Mouse (Mus musculus) ovary, postnatal 10 days (tissue): ENCODE measurements around the gene Ciz1.

Source experiments
- DNase-seq: peaks from one replicate; pipeline ENCODE4 v3.0.0; 2022; ENCODE audit warnings: low spot score

Ciz1 gene

DNA sequence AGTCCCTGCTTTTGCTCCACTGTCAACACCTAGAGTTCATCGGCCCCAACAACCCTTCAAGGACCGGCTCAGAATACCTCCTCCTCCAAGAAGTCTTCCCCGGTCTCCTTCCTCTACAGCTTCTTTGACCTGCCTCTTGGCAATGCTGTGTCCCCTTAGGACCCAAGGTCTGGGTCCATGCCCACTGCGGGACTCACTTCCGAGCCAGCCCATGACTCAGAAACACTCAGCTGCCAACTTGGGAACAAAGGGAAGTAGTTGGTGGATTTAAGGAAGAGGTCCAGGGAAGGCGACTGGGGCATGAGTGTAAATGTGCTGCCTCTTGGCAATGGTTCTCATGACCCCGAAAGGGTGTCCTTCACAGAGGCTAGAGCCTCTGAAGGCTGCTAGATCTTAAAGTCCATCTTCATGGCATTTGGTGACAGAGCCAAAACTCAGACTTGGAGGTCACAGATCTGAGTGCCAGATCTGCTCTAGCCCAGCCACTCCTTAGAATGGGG is 27.9 kb downstream of the Ciz1 start:
- no peak for DNase-seq

DNA sequence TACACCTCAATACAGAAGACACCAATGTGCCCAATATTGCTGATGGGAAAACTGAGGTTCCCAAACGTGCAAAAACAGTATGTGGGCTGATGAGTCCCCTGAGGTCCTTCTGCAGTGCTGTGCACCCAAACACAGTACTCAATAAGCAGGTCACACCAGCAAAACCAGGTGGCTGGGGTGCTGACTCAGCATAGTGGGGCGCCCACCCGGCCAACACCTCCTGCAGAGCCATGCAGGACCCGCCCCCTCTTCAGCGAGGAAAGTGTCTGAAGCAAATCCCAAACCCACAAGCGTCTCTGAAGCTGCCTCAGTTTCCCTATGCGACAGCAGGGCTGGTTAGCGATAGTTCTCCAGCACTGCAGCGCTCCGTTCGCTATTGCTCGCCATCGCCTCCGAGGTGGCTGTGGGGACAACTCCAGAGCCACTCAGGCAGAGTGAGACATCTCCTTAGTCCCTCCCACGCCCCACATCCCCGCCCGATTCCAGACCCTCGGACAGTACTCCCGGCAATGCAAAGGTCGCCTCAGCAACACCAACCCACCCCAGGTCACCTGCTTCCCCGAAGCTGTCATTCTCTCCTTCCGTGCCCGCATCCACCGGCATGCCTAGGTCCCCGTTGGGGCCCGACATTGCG is 29.1 kb downstream of the Ciz1 start:
- peak; percentile 19 for DNase-seq

DNA sequence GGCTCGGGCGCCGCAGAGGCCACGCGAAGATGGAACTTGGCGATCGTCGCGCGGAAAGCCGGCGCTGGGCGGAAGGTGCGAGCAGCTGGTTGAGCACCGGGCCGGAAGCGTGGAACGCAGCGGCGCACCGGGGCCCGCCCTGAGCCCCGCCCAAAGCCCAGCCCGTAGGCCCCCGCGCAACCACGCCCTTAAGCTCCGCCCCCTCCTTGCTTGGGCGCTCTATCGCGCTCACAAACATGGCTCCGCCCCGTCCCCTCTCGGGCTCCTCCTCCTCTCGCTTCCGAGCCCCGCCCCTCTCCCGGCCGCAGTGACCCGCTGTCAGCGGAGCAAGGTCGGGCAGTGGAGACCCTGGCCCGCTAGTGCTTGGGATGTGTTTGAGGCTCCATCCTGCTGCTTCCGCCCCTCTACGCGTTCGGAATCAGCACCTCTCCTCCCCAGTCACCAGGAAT is 29.7 kb downstream of the Ciz1 start, which contains the start of gene 1110008P14Rik:
Gene 1110008P14Rik, minus strand, starts transcription at position 164 of the 449 bp plus-strand sequence.
- peak; percentile 66 for DNase-seq

DNA sequence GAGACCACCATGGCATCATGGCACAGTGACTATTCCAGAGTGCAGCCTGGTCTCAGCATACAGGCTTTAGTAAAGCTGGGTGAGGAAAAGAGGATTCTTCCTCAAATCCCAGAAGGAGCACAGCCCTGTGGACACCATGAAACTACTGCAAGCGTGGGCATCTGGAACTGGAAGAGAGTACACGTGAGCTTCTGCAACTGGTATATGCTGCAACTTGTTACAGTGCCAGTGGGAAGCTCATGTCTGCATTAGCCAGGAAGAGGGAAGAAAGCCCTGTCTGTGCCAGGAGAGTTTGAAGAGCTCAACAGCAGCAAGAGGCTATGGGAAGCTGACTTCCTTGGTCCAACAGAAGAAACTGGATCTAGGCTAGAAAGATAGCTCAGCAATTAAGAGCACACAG is 30.6 kb downstream of the Ciz1 start:
- DNase-seq, result no peak

DNA sequence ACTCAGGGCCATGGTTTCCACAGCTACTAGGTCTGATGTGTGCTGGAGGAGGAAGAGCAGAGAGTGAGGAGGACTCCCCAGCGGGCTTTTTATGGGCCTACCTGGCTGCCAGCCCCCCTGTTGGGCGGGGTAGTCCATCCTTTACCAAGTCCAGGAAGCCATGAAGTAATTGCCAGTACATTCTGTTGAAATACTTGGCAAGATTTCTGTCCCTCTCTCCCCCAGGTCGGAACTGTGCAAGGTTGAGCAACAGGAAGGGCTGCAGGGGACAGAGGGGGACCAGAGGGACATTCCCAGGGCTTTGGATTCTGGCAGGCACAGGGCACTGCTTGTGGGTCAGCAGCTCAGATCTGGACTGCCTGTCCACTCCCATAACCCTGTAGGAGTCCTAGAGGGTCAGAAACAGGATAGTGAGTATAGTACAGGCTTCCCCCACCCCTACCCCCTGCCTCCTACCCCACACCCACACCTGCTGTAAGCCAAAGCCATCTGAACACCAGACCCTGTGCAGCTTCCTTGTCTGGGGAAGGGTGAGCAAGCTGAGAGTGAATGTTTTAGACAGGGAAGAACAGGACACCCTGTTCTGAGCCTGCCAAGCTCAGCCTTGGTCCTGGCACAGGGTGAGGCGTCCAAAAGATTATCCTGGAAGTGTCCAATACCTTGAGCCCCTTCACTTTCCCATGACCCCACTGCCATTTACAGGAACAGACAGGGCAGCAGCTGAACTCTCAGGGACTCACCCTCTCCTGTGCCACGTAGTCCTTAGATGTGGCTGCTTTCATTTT is 35.8 kb downstream of the Ciz1 start, which contains the start of gene Lcn2:
Gene Lcn2, minus strand, starts transcription at position 547 of the 785 bp plus-strand sequence.
- no peak for DNase-seq

DNA sequence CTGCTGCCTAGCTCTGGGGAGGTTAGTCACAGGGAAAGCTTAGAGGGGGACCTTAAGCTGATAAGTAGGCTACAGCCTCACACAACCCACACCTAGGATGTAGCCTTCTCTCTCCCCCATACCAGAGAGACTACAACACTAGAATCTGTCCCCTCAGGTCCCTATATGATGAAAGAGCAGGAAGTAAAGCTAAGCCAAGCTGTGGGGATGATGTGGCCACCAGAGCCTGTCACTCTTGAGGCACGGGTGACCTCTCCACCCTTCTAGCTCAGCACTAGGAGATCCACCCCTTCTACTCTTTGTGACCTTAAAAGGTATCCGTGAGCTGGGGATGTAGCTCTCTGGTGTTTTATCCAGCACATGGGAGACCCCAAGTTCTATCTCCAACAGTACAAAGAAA is 37.0 kb downstream of the Ciz1 start:
- no peak for DNase-seq

DNA sequence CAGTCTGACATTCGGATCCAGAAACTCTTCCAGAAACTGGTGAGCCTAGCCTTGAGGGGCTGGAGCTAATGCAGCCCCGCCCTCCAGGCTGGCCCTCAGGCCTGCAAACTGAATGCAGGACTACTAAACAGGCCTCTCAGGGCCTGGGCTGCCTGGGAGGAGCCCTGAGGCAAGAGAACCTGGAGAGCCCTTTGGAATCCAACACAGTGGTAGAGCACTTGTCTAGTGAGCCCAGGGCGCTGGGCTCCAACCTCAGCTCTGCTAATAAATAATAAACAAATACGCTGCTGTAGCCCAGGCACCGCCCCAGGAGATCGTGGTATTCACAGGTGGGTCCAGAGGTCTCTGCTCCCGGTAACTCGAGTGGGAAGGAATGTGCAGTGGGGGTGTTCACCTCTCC is 38.7 kb downstream of the Ciz1 start:
- no peak for DNase-seq

DNA sequence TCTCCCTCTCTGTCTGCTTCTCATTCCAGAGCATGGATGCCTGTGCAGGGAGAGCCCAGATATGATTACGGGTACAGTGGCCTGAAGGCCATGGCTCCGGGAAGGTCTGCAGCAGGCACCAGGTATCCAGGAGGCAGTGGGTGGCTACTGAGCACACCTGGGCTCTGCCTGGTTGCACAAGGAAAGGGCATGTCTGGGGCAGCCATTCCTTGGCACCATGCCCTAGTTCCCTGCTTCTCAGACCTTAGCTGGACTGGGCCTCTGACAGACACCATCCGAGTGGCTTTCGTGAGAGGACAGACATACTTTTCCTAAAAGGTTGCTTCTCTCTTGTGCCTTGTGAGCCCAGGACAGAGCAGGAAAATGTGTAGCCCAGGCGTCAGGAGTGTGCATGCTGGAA is 39.9 kb downstream of the Ciz1 start:
- DNase-seq, result no peak

DNA sequence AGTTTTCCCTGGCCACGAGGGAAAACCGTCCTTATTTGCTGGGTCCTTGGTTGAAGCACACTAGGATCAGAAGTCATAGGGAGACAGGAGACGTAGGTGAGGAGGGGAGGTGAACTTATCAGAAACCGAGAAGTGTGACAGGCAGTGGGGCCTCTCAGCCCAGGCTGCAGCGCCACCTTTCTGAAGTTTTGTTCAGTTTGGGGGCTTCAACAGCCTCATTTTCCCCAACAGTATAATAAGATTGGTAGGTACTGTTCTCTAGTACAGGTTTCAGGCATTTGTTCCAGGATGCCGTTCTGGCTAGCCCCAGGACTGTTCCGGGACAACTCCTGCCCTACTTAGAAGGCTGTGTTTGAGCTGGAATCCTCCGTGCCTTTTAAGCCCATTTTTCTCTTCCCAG is 42.8 kb downstream of the Ciz1 start:
- DNase-seq, result no peak

DNA sequence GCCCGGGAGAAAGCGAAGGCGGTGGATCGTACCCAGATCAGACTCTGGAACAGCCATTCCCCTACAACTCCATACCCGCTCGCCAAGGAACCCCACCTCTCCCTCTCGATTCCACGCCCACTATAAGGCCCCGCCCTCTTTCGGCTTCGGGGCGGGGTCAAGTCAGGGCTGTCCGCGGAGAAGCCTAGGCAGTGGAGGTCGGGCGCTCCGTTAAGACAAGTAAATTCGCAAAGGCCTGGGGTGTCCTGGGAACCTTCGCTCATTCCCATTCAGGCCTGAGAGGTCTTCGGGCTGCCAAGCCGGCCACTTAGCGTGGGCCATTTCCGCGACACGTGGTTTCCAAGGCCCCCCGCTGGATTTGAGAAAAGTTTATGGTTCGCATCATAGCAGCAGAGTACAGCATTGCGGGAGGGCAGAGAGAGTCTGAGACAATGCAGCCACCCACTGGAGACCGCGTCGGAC is 43.4 kb downstream of the Ciz1 start, which contains the start of gene Ptges2:
Gene Ptges2, plus strand, starts transcription at position 413 of the 462 bp plus-strand sequence.
- DNase-seq, result no peak

DNA sequence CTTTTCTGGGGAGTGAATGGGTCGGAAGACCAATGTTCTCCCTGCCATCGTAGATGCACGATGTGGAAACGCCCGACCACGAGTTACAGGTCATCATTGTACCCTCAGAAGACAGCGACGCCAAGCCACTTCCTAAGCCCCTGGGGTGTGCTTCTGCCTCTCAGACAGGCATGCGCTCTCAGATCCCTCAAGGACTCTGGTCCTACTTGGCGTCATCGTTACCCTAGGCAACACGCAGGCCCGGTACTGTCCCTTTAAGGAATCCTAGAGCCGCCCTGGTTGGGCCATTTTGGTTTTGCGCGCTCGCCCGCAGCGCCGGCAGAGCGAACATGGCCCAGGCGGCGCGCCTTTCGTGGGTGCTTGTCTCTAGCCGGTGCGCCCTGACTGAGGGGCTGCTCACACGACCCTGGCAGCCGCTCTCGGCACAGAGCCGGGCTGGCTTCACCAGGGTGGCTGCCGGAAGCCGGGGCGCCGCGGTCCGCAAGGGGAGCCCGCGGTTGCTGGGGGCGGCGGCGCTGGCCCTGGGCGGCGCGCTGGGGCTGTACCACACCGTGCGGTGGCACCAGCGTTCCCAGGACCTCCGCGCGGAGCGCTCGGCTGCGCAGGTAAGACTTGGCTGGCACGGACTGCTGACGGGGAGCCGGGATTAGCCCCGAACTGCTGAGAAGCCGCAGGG is 44.0 kb downstream of the Ciz1 start:
- DNase-seq, result peak; percentile 80

DNA sequence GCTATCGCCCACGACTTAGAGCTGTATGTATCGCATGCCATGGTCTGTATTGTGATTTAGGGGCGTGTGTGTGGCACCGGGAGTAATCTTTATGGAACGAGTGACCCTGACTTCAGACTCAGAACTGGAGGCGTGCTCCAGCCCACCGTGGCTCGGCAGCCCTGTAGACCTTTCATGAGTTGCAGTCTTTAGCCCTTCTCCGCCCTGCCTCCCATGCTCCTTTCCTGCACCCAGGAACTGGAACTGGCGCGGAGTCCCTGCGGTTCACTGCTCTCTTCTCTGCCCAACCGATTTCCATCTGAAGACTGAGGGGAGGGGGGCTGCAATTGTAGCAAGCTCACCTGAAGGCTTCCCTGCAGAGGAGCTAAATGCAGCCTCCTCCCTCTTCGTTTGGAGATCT is 44.6 kb downstream of the Ciz1 start:
- no peak for DNase-seq

DNA sequence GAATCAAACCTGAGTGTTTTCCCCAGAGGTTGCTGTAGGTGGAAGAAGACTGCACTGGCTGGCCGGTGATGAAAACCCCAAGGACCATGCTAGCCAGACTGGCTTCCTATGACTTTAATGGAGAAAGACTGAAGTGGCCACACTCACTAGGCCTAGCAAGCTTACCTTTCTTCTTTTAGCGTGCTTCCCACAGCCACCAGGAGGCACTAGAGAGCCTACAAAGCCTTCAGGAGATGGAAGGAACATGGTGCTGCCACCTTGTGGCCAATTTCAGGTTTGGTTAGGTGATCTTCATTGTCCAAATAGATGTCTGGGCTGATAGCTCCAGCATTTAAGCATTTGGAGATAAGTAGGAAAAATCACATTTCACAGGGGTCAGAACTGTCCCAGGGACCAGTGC is 52.5 kb downstream of the Ciz1 start:
- DNase-seq, result peak; percentile 89

DNA sequence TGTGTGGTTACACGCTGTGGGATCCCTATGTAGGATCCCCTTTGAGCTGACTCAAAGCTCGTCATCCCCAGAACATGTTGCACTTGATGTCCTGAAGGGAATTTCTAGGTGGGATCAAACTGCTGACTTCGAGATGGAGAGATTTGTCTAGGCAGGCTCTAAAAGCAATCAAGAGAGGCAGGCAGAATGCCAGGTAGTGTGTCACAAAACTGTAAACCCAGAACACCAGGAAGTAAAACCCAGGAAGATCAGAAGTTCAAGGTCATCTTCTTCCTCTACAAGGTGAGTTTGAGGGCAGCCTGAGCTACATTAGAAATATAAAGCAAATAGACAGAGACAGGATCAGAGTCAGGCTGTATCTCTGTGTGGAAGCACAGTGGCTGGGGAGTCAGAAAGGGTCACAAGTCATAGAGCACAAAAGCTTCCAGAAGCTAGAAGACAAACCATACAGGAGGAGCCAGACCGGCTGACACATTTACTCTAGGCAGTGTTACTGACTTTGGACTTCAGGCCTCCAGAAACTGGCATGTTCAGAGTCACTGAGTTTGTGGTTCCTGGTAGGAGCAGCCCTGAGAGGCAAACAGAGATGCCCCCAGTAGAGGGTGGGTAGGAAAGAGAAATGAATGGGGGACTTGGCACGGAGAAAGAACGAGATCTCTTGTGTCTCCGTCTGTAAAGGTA is 55.2 kb downstream of the Ciz1 start:
- DNase-seq, result no peak

DNA sequence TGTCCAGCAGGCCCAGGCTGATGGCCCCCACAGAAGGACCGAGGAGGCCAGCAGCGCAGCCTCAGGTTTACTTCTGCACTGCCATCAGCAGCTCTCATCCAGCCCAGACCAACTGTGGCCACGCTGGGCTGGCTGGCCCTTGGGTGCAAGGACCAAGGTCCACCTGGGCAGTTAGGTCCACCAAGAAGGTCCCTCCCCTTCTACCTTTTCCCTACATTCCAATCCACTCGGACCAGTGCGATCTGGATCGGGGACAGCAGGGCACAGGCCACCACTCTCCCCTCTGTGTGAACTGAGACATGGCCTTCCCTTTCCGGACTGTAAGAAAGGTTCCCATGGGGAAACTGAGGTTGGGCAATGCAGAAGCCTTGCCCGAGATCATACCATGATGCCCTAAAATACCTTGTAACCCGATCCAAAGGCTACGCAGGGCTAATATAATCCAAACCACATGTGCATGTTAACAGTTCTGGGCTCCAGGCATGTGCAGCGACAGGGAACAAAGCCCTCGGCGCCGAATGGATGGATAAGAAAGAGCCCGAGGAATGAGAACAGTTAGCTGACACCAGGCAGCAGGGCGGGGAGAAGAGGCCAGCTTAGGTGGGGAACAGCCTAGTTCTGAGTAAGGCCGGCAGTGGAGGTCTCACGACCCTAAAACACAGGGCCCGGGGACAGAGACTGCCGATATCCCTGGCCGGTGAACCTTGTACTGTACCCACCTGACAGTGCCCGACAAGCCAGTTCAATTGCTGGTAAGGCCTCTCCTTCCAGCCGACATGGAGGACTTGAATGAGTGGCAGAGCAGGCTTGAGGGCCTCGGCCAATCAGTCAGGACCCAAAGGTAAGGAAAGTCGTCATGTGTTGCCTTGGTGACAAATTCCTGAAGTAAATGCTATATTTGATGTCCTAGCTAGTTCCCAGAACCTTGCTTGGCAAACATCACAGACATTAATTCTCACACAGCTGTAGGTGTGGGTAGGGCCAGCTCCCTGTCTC is 56.6 kb downstream of the Ciz1 start:
- DNase-seq, result no peak

DNA sequence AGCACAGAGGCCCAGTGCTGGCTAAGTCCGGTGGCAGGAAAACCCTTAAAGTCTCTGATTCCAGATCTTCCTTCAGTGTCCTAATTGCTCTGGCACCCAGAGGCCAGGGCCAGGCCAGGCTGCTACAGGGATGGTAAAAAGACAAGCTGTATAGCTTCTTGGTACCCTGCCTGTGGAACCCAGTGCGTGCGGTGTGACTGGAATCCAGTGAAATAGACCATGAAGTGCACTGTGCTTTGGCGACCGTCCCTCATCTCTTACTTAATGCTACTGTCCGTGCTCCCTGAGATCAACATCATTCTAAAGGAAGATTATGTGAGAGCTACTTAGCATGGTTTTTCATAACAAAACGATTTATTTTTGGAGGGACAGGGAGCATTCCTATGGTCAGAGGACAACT is 59.3 kb downstream of the Ciz1 start:
- DNase-seq, result no peak

DNA sequence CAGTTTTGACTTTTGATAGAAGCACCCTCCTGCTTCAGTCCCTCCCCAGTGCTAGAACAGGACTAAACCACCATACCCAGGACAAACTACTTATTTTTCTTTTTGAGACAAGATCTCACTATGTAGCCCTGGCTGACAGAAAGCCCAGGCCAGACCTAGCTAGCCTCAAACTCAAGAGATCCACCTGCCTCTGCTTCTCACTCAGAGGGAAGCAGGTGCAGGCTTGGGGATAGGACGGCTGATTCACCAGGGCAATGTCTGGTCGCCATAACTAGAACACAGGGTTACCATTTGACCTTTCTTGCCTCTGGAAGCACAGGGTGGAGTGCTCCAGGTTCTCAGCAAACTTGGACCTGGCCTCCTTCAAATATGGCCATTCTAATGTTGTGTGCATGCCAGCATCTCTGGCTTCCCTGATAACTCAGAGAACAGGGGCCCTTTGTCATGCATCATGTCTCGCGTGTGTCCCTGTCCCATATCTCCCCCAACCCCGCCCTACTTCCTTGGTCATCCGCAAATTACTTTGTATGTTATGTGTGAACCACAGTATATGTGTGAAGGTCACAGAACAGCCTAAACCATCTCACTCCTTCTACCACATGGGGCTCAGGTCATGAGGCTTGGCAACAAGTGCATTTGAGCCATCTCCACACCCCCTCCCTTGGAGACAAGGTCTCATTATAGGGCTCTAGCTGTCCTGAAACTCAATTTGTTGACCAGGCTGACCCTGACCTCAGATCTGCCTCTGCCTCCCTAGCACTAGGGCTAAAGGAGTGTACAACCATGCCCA is 60.8 kb downstream of the Ciz1 start:
- DNase-seq, result no peak

DNA sequence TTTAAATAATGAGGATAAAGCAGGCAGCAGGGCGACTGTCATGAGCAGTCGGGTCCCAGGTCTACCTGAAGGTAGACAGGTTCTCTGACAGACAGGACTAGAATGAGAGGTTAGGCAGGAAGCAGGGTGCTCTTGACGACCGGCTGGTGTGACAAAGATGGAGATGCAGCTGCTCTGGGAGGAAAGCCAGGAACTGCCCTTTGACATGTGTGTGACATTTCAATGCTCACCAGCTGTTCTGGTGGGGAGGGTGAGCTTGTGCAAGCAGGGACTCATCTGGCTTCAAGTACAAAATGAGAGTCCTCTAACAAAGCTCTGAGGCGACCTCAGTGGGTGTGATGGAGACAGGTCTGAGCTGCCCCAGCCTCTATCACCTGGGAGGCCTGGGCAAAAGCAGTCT is 61.8 kb downstream of the Ciz1 start:
- DNase-seq, result no peak

DNA sequence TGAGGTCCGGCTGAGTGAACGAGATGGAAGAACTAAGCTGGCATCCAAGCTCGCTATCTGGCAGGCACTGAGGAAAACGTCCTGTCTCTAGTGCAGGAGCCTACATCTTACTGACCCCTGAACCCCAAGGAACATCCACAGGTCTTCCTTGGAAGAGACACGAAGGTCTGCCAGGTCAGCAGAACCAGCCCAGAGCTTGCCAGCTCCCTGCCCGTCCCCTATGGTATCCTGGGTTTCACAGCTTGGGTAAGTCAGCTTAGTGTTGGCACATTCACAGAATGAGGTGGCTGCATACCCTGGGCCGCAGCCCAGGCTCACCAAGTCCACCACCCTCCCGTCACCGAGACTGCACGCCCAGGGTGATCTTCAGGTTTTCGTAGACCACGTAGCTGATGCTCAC is 63.7 kb downstream of the Ciz1 start:
- no peak for DNase-seq

DNA sequence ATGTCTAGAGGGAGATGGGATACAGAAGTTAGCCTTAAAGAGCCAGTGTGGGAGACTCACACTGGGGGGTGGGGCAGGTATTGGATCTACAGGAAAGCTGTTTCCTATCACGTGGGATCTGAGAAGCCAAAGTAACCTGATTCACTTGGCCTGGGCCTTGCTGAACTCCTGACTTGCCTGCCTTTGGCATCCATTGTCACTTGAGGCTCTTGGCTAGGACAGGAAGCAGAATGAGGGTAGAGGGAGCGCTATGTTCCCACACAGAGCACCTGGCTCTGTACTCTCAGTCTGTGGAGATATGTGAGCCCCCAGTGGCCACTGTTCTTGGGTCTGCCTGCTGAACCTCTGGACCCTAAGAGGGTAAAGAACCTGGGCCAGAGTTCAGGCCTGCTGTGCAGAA is 64.4 kb downstream of the Ciz1 start:
- no peak for DNase-seq
